Mouse (Mus musculus): ENCODE data around the gene Casq2. TPM values are rescaled to one million over a fixed set of nuclear protein-coding genes. Genes with fewer than 3 reads are reported as not detected.
A peak's percentile ranks its signal among the peaks of the same experiment; 100 is the strongest.

Gene Casq2
- total RNA-seq (2021) = 1 to 10 TPM; 1.2 TPM

DNA sequence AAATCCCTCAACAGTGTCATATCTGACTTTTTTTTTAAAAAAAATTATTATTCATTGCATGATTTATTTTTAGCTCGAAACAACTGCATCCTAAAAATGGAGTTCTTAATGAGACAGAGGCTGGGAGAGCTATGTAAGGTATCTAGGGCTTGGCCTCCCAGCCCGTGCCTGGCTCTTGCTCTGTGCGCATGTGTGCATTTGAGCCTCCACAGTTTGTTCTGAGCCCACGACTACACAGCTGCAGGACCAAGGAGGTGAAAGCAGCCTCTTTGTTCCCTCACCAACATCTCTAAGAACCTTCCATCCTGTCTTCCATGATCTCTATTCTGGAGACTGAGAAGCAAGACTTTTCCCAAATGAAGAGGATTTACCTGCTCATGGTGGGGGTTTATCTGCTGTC is at the start of gene Casq2:
Gene Casq2, plus strand, starts transcription at position 133 of the 400 bp plus-strand sequence.
- intact Hi-C loops (cut with DNase I) = loop anchor here (10.0 kb wide), 2 partner anchors 609 to 719 kb away; no protein-coding TSS in a partner anchor
- no peak for DNase-seq (ENCODE audit: low spot score in 2 of 2)

DNA sequence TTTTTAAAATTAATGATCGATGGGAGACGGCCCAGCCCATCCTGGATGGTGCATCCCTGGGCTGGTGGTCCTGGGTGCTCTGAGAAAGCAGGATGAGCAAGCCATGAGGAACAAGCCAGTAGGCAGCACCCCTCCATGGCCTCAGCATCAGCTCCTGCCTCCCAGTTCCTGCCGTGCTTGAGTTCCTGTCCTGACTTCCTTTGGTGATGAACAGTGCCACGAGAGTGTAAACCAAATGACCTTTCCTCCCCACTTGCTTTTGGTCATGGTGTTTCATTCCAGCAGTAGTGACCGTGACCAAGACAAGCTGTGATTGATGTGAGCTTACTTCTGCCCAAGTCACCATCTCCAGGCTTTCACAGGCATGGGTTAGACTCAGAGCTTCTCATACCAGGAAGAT is 48.4 kb upstream of the Casq2 start:
- intact Hi-C loops (cut with DNase I) = no loop called here
- no peak for DNase-seq (ENCODE audit: low spot score in 2 of 2)

DNA sequence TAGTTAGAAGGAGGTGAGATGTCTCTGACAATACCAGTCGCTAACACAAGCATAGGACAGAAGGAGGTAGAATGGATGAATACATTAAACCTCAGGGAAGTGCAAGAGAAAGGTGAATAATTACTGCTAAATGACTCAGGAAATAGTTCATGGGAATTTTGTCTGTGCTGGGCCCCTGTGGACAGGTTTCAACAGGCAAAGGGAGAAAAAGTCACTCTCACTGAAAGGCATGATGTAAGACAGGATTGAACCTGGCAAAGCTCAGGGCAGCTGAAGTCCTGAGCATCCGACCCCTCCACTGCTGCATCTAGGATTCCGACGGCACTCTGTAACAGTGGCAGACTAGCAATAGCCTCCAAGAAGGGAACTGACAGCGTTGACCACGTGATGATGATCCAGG is 47.6 kb upstream of the Casq2 start:
- no peak for DNase-seq (ENCODE audit: low spot score in 2 of 2)
- intact Hi-C loops (cut with DNase I) = no loop called here

DNA sequence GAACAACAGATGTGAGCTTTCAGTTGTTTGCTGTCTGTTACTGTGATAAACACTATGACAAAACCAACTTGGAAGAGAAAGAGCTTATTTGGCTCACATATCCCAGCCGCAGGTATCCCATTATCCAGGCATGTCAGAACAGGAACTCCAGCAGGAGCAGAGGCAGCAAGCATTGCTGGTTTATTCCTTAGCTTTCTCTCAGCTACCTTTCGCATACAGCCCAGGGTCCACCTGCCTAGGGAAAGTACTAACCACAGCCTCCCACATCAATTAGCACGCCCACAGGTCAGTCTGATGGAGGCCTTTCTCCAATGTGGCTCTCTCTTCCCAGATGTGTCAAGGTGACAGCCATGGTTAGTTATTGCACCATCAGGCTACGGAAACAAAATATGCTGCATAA is 44.6 kb upstream of the Casq2 start:
- intact Hi-C loops (cut with DNase I) = no loop called here
- no peak for DNase-seq (ENCODE audit: low spot score in 2 of 2)

DNA sequence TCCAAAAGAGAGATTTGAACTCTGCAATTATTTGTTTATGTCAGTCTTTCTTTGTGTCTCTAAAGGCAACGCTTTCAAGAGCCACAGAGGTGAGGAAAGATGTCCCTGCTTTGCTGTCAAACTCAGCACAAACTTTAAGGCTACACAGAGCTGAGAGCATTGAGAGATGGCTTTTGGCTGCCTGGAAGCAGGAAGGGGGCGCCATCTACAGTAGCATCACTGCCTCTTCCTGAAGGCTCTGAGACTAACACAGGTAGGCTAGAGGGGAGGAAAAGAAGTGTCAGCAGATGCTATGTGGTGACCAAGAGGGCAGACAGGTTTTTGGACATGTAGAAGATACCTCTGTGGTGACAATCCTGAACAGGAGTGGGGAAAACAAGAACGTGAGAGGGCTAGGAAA is 41.1 kb upstream of the Casq2 start:
- peak in 1 of 2 experiments; percentile 10 for DNase-seq (ENCODE audit: low spot score in 2 of 2)
- intact Hi-C loops (cut with DNase I) = no loop called here

DNA sequence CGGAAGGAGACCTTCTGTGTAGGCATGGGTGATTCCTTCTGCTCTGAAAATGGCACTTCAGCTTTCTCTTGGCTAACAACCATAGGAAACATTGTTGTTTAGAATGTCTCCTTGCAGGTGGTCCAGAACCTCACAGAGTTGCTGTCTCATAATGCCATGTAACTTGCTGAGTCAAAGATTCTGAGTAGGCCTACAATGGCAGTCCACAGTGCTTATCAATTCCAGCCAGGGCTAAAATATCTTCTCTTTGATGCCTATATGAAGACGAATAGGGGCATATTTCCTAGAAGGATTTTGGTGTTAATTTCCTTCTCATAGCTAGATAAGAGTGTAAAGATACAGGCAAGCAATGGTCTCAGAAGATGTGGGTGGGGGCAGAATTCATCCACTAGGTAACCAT is 38.7 kb upstream of the Casq2 start:
- intact Hi-C loops (cut with DNase I) = no loop called here
- DNase-seq (ENCODE audit: low spot score in 2 of 2) = no peak

DNA sequence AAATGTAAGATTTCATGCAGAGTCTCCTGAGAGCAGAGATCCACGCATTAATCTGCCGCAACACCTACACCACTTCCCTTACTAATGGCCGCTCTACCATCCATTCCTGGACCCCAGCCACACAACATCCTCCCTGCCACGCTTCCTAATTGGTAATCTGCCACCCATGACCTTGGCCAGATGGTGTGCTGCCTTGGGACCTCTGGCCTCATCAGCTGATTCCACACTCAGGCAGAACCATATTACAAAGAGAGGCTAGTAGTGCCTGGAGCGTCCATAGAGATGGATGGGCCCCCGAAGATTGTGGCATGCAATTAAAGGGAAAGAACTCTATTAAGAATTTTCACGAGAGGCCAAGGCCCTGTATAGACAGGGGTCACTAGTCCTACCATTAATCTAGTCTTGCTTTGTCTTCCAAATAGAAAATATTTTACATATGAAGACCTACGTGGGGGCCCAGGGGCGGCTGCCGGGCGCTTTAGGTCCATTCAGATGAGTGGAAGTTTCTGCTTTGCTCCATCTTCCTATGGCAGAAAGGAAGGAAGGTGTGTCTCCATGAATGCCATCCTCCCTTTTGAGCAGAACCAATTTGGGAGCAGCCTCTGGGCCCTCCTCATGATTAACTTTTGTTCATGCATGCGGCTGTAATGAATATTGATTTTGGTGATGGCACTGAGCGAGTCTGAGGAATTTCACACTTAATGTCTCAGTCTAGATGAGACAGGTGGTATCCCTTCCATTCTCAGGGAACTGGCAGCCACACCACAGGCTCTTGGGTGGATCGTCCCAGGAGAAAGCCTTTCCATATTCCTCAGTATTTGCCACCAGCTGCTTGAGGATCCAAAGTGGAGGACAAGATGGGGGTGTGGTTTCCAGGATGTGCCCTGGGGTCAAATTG is 36.8 kb upstream of the Casq2 start:
- intact Hi-C loops (cut with DNase I) = no loop called here
- no peak for DNase-seq (ENCODE audit: low spot score in 2 of 2)

DNA sequence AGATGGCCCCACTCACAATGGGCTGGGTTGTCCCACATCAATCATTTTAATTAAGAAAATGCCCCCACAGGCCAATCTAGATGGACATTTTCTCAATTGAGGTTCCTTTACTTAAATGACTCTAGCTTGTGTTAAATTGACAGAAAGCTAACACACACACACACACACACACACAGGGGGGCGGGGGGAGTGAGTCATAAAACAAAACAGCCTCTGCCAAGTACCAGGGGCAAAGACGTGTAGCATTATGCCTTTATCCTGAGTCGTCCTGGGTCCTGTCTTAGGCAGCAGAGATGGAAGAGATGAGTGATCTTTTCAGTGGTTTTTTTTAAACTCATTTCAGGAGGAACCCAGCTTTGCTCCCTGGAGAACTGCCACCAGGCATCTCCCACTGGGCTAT is 34.2 kb upstream of the Casq2 start:
- DNase-seq (ENCODE audit: low spot score in 2 of 2) = no peak
- intact Hi-C loops (cut with DNase I) = no loop called here

DNA sequence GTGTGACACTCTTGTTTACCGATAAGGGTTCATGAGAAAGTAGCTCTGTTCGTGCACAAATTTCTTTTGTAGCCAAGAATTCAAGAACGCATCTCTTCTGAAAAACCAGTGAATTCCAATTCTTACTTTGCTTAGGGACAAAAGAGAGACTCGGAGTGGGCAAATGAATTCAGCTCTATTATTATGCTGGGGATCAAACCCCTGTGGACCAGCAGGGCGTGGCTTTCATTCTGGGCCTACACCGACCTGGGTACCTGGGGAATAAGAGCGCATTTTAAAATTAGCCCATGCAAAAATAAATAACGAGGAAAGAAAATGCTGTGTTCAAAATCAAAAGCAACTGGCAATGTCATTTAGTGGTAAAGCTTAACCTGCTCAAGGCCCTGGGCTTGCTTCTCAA is 32.9 kb upstream of the Casq2 start:
- intact Hi-C loops (cut with DNase I) = no loop called here
- DNase-seq (ENCODE audit: low spot score in 2 of 2) = no peak

DNA sequence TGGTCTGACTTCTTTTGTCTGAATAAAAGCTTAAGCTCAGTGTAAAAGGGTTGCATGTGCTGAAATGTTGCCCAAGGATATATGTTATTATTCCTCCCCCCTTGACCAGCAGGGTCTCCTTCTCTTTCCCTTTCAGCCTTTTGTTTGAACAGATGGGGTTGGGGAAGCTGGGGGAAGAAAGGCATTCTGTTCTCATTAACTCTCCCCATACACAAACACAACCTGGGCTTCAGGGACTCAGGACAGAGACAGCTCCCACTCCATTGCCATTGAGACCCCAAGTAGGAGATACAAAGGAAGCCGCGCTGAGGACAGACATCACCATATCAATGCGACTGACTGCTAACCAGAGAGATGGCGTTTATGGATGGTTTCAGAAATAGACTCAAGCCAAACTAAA is 30.3 kb upstream of the Casq2 start:
- no peak for DNase-seq (ENCODE audit: low spot score in 2 of 2)
- intact Hi-C loops (cut with DNase I) = no loop called here

DNA sequence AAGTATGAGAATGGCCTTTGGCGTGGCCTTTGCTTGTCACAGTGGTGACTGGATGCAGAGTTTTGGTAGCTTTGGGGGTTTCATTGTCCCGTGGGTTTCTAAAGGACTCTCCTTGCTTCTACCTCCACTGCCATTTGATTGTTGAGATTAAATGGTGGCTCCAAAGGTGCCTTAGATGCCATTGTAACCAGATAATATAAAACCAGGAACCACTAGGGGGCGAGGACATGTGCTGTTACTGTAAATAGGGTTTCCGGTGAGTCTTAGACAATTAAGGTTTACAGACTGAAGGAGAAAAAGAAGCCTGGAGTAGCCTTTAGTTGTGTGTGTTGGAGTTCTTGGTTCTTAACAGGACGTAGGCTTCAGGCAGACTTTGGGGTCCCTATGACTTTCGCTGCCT is 26.1 kb upstream of the Casq2 start:
- DNase-seq (ENCODE audit: low spot score in 2 of 2) = no peak
- intact Hi-C loops (cut with DNase I) = loop anchor here (5.0 kb wide), 1 partner anchor 163 kb away; no protein-coding TSS in a partner anchor

DNA sequence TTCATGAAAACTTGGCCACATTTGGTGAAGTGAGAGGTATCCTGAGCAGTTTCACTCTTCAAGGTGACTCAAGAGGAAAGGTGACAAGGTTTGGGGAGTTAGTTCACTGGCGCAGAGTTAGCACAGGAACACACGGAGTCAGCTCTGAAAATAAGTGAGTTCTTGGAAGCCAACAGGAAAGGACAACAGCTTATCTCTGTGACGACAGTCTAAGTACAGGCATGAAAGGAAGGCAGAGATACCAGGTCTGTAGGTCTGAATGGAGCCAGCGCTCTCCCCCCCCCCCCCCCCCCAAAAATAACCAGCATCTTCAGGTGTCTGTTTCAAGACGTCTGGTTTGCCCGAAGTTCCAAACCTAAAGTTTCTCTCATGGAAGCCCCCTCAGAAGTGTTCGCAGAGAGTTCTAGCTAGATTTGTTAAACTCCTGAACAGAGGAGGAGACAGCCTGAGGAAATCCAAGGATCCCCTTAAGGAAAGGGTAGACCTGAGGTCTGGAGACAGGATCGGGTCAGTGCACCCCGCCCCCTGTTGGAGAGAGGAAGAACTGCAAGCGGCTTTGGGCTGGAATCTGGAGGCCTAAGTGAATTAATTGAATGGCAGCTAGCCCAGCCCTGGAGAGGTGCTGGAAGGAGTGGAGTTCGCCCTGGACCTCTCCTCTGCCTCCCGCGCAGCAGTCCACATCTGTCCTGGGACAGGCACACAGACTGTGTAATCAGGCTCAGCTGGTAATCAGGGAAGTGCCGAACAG is 24.1 kb upstream of the Casq2 start:
- intact Hi-C loops (cut with DNase I) = loop anchor here (5.0 kb wide), 1 partner anchor 165 kb away; no protein-coding TSS in a partner anchor
- DNase-seq (ENCODE audit: low spot score in 2 of 2) = peak; percentile 13 to 27

DNA sequence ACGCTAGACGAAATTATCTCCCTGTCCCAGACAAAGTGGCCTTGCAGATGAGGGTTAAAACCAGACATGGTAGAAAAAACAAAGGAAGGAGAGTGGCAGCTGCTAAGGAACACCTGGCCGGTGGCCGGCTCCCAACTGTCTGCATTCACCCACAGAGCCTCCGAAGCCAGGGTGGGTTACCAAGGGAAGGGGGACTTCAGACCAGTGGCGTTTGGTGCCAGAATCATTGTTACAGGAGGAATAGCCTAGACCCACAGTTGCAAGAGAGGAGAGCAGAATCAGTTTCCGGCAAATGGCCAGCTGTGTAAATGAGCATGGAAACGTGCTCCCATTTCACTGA is 23.6 kb upstream of the Casq2 start:
- intact Hi-C loops (cut with DNase I) = loop anchor here (5.0 kb wide), 1 partner anchor 165 kb away; no protein-coding TSS in a partner anchor
- DNase-seq (ENCODE audit: low spot score in 2 of 2) = no peak

DNA sequence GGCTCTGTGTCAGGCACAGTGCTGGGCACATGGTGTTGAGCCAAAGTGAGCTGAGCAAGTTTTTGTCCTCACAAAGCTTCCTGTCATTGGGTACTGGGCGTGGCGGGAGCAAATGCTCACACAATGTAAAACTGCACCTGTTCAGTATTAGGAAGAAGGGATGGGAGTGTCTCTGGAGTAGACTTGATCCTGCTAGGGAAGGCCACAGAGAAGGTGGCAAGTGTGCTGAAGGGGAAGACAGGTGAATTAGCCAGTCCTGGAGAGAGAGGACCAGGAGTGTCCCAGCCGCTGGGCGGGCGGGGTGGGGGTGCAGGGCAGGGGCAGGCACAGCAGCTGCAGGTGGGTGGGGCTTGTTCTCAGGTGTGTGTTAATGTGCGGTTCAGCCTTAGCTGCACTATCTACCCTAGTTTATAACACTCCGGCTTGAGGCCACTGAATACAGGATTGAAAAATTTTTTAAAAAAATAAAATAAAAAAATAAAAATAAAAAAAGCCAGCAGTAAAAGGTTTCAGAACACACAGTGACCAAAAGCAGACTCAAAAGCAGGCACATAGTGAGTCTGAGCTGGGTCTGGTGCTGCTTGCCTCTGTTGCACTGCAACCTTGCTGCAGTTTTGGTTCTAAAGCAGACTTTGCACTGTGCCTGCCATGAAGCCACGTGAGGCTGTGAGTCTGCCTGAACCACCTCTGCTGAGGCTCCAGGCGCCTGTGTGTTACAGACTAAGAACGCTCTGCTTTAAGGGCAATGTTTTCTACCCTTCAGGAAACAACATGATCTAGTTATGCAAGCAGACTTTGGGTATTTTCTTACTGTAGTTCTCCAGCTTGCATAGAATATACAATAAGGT is 22.7 kb upstream of the Casq2 start:
- intact Hi-C loops (cut with DNase I) = loop anchor here (5.0 kb wide), 1 partner anchor 166 kb away; no protein-coding TSS in a partner anchor
- DNase-seq (ENCODE audit: low spot score in 2 of 2) = no peak

DNA sequence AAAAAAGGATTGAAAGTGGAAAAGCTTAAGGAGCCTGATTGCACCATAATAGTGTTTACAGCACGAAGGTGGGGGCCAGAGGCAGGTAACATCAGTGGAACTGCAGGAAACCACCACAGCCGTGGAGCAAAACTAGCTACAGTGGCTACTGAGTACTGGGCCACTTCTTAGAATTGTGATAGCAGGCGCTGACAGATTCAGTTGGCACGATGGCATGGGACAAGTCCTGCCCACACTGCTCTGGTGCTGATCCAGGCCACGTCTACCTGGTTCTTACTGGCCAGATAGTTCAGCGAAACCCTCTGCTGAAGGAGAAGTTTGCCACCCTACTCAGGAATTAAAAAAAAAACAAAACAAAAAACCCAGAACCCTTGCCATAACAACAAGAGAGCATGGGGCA is 21.6 kb upstream of the Casq2 start:
- DNase-seq (ENCODE audit: low spot score in 2 of 2) = no peak
- intact Hi-C loops (cut with DNase I) = loop anchor here (5.0 kb wide), 1 partner anchor 167 kb away; no protein-coding TSS in a partner anchor

DNA sequence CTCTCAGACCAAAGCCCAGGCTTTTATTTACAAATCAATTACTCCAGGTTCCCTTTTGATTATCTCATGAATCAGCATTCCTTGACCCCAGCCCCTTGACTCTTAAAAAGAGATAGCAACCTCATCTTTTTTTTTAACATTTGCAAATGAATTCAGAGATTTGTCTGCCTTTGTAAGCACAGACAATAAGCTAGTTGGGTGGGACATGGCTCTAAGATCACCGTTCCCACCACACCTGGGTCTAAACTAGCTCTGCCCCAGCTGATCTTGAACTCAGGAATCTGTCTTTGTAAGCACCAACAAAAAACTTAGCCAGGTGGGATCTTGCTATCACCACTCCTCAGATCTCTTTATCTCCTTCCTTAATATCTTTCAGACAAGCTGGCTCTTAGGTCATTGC is 18.9 kb upstream of the Casq2 start:
- no peak for DNase-seq (ENCODE audit: low spot score in 2 of 2)
- intact Hi-C loops (cut with DNase I) = no loop called here

DNA sequence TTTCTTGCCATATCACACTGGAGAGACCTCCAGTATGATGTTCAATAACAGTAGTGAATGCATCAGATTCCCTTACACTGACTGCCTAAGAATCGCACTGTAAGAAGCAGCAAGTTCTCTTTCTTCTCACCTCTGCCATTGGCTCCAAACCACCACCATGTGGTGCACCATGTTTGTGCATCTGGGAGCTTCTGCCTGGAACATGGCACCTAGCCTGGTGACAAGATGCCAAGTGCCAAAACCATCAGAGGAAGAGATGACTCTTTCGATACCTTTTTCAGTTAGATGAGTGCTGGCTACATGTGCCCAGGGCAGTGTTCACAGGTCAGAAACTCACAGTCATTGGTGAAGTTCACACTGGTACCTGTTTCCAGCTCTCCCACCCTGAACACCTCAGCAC is 18.4 kb upstream of the Casq2 start:
- intact Hi-C loops (cut with DNase I) = no loop called here
- no peak for DNase-seq (ENCODE audit: low spot score in 2 of 2)

DNA sequence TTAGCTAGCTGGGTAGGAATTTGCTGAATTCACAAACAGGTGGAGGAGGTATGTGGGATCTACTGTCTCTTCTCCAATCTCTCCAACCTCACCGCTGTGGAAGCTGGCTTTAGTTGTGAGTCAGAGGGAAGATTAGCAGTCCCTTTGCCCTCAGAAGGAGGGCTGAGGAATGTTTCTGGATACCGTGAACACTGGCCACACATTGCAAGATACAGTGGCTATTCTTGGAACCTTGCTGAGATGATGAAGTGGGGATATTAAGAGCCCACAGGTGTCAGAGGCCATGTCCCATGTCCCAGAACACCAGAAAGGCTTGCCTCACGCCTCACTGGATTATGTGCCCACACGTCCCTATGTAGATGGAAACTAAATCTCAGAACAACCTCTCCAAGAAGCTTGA is 17.0 kb upstream of the Casq2 start:
- no peak for DNase-seq (ENCODE audit: low spot score in 2 of 2)
- intact Hi-C loops (cut with DNase I) = no loop called here

DNA sequence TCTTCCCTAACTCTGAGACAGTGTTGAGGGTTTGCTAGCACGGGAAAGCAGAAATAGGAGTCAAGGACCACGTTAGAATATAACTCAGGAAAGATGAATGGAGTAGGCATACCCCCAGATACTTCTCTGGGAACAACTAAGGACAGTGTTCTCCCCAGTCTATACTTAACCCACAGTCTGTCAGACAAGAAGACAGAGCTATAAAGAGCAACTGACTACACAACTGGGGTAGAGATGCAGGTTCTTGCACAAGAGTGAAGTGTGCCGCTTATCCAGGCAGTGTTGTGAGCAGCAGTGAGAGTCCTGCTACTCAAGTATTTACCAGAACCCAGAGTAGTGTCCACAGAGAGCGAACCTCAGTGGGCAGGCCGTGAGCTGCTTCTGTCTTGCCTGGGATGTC is 16.5 kb upstream of the Casq2 start:
- intact Hi-C loops (cut with DNase I) = no loop called here
- no peak for DNase-seq (ENCODE audit: low spot score in 2 of 2)

DNA sequence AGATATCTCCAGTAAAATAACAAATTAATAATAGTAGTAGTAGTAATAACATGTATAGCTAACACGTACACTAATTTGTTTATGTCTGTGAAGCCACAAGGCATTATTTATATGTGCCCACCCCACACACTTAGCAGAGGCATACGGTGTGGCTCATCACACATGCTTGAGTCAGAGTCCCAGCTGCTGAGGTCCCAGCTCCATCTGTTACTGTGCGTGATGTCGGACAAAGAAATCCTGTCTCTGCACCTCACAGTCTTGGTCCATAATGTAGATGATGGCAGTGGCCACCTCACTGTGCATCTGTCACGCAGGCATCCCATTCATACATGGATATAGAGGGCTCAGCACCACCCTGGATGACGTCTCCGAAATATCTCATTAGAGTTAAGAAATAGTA is 15.9 kb upstream of the Casq2 start:
- intact Hi-C loops (cut with DNase I) = no loop called here
- peak in 1 of 2 experiments; percentile 29 for DNase-seq (ENCODE audit: low spot score in 2 of 2)

All from left cerebral cortex, postnatal 36 days (tissue).